Mouse (Mus musculus): ENCODE results near the gene Ppp1r12b. TPM values are rescaled to one million over a fixed set of nuclear protein-coding genes. Genes with fewer than 3 reads are reported as not detected.

Gene Ppp1r12b
- total RNA-seq (2023): 21.8 TPM

GRCm38 (mm10) chr1:134955637-134956176 is at the start of gene Ppp1r12b:
Gene Ppp1r12b, minus strand, starts transcription at chr1:134955942.

GRCm38 (mm10) chr1:134962053-134962803 is 6.5 kb upstream of the Ppp1r12b start, which contains the start of gene Ube2t:
Gene Ube2t, plus strand, starts transcription at chr1:134962565.

Other genes starting within 250 kb of the Ppp1r12b start
- gene Ube2t, start 6.6 kb upstream of the Ppp1r12b start, total RNA-seq (2023): 18.6 TPM
- not detected for gene Lgr6, start 149.3 kb upstream of the Ppp1r12b start, total RNA-seq (2023)
- gene Ptpn7, start 176.8 kb upstream of the Ppp1r12b start, total RNA-seq (2023): 44.4 TPM
- gene Arl8a, start 190.9 kb upstream of the Ppp1r12b start, total RNA-seq (2023): 46.4 TPM
- not detected for gene Gpr37l1, start 211.7 kb upstream of the Ppp1r12b start, total RNA-seq (2023)

Data from CD4-positive naive resting alpha-beta T cell, adult 76 days (primary cell).